Mouse (Mus musculus): ENCODE results near the gene Mdh1.

Gene Mdh1

GRCm38 (mm10) chr11:21571700-21572381 lies at the start of gene Mdh1, which contains the start of gene Wdpcp:
Gene Mdh1 (minus strand): TSS chr11:21572367.
Gene Wdpcp (plus strand): TSS chr11:21572235.
- peak; percentile 93 for DNase-seq (ENCODE audit: extremely low spot score)

GRCm38 (mm10) chr11:21615915-21616314 lies 43.7 kb upstream of the Mdh1 start:
- no peak for DNase-seq (ENCODE audit: extremely low spot score)

- no peak for DNase-seq (ENCODE audit: extremely low spot score)
Measured at GRCm38 (mm10) chr11:21602497-21602896, 30.3 kb upstream of the Mdh1 start.

GRCm38 (mm10) chr11:21583286-21583685 lies 11.1 kb upstream of the Mdh1 start:
- DNase-seq (ENCODE audit: extremely low spot score), result no peak

- no peak for DNase-seq (ENCODE audit: extremely low spot score)
Measured at GRCm38 (mm10) chr11:21581472-21581871, 9.3 kb upstream of the Mdh1 start.

- DNase-seq (ENCODE audit: extremely low spot score), result no peak
Measured at GRCm38 (mm10) chr11:21570973-21571372, 1.2 kb downstream of the Mdh1 start.

GRCm38 (mm10) chr11:21570109-21570474 lies 2.1 kb downstream of the Mdh1 start:
- no peak for DNase-seq (ENCODE audit: extremely low spot score)

GRCm38 (mm10) chr11:21569456-21570108 lies 2.6 kb downstream of the Mdh1 start:
- DNase-seq (ENCODE audit: extremely low spot score), result no peak

GRCm38 (mm10) chr11:21569002-21569401 lies 3.2 kb downstream of the Mdh1 start:
- DNase-seq (ENCODE audit: extremely low spot score), result no peak

- no peak for DNase-seq (ENCODE audit: extremely low spot score)
Measured at GRCm38 (mm10) chr11:21567733-21568132, 4.4 kb downstream of the Mdh1 start.

- no peak for DNase-seq (ENCODE audit: extremely low spot score)
Measured at GRCm38 (mm10) chr11:21566934-21567333, 5.2 kb downstream of the Mdh1 start.

- no peak for DNase-seq (ENCODE audit: extremely low spot score)
Measured at GRCm38 (mm10) chr11:21564681-21565405, 7.3 kb downstream of the Mdh1 start.

- no peak for DNase-seq (ENCODE audit: extremely low spot score)
Measured at GRCm38 (mm10) chr11:21563617-21564325, 8.4 kb downstream of the Mdh1 start.

- no peak for DNase-seq (ENCODE audit: extremely low spot score)
Measured at GRCm38 (mm10) chr11:21561347-21561746, 10.8 kb downstream of the Mdh1 start.

- no peak for DNase-seq (ENCODE audit: extremely low spot score)
Measured at GRCm38 (mm10) chr11:21559727-21560126, 12.4 kb downstream of the Mdh1 start.

- no peak for DNase-seq (ENCODE audit: extremely low spot score)
Measured at GRCm38 (mm10) chr11:21552049-21552448, 20.1 kb downstream of the Mdh1 start.

- no peak for DNase-seq (ENCODE audit: extremely low spot score)
Measured at GRCm38 (mm10) chr11:21550222-21551173, 21.7 kb downstream of the Mdh1 start.

GRCm38 (mm10) chr11:21549754-21550153 lies 22.4 kb downstream of the Mdh1 start:
- DNase-seq (ENCODE audit: extremely low spot score), result no peak

- no peak for DNase-seq (ENCODE audit: extremely low spot score)
Measured at GRCm38 (mm10) chr11:21549052-21549451, 23.1 kb downstream of the Mdh1 start.

- DNase-seq (ENCODE audit: extremely low spot score), result no peak
Measured at GRCm38 (mm10) chr11:21547518-21547917, 24.6 kb downstream of the Mdh1 start.

- no peak for DNase-seq (ENCODE audit: extremely low spot score)
Measured at GRCm38 (mm10) chr11:21546671-21547070, 25.5 kb downstream of the Mdh1 start.
